Mouse (Mus musculus): ENCODE data around the gene Map4k4.

DNA sequence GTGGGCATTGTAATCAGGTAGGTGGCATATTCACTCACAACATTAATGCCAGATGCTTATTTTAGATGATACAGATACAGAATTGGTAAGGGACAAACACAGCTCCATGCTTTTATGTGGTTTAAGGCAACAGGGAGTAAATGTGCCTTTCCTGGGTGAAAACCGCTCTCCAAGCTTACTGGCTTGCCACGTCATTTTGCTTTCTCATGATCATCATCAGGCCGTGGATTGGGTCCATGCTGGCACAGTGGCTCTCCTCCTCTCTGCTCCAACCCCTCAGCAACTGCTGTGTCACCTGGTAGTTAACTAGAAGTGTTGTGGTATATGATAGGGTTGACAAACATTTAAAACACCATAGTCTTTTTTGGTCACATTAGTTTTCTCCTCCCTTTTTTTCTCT is 21.3 kb downstream of the Map4k4 start:
- TF ChIP-seq POLR2A (IDR thresholded peaks at IDR 0.05; ENCODE audit: insufficient read length, low read depth), result no peak
- TF ChIP-seq POLR2AphosphoS2 (IDR thresholded peaks at IDR 0.05; ENCODE audit: insufficient read length, low read depth), result no peak
- TF ChIP-seq REST (IDR thresholded peaks at IDR 0.05; ENCODE audit: insufficient read depth, insufficient read length), result no peak
- TF ChIP-seq MYOG (IDR thresholded peaks at IDR 0.05; ENCODE audit: control insufficient read depth in 1 of 3, insufficient read depth in 1 of 3, insufficient read length in 2 of 3, low read depth in 2 of 3), result no peak
- TF ChIP-seq CEBPB (IDR thresholded peaks at IDR 0.05; ENCODE audit: insufficient read depth, poor library complexity, severe bottlenecking), result no peak
- TF ChIP-seq TCF3 (IDR thresholded peaks at IDR 0.05; ENCODE audit: insufficient read length, low read depth), result no peak
- TF ChIP-seq USF1 (IDR thresholded peaks at IDR 0.05; ENCODE audit: low read depth), result no peak
